Mouse (Mus musculus): ENCODE data around the gene Clec11a.

- TF ChIP-seq CTCF (IDR thresholded peaks at IDR 0.05; ENCODE audit: insufficient read depth, low read depth, low read length), result no peak
- no peak for TF ChIP-seq POLR2A (IDR thresholded peaks at IDR 0.05; ENCODE audit: insufficient read depth, low read depth, low read length)
These were observed 42.3 kb upstream of the Clec11a start for GRCm38 (mm10) chr7:44349043-44349442.

Measured in olfactory bulb, adult 2 months (tissue).